Mouse (Mus musculus) megakaryocyte progenitor cell, adult 5-6 weeks (primary cell): ENCODE measurements at regions not wholly inside any gene's neighbourhood (a gene's known extent, or its start where the extent isn't known, plus 50 kb on each side); places are given as distances from the start of the nearest gene placed in this dataset.

Experiments used
- ATAC-seq: replicated peaks from 2 replicates; pipeline ENCODE4 v1.8.0; 2016; ENCODE audit warnings: mild to moderate bottlenecking, moderate TSS enrichment, inconsistent platforms; ENCODE audit not compliant: poor library complexity

- ATAC-seq, result no peak
Observed at GRCm38 (mm10) chr11:52618646-52619045, 145.8 kb upstream of the Fstl4 start.

GRCm38 (mm10) chr11:52622861-52623260 lies 141.6 kb upstream of the Fstl4 start:
- no peak for ATAC-seq

GRCm38 (mm10) chr11:52628875-52629274 lies 135.6 kb upstream of the Fstl4 start:
- no peak for ATAC-seq

GRCm38 (mm10) chr11:52629776-52630175 lies 134.7 kb upstream of the Fstl4 start:
- peak; percentile 58 for ATAC-seq

- ATAC-seq, result no peak
Observed at GRCm38 (mm10) chr11:52631579-52631978, 132.9 kb upstream of the Fstl4 start.

GRCm38 (mm10) chr11:52634189-52634588 lies 130.2 kb upstream of the Fstl4 start:
- no peak for ATAC-seq

GRCm38 (mm10) chr11:52635716-52636389 lies 128.6 kb upstream of the Fstl4 start:
- ATAC-seq, result no peak

- no peak for ATAC-seq
Observed at GRCm38 (mm10) chr11:52638939-52639338, 125.5 kb upstream of the Fstl4 start.

- ATAC-seq, result no peak
Observed at GRCm38 (mm10) chr11:52641725-52642338, 122.6 kb upstream of the Fstl4 start.

- no peak for ATAC-seq
Observed at GRCm38 (mm10) chr11:52644081-52644768, 120.2 kb upstream of the Fstl4 start.

- ATAC-seq, result no peak
Observed at GRCm38 (mm10) chr11:52648176-52648839, 116.1 kb upstream of the Fstl4 start.

GRCm38 (mm10) chr11:52648849-52649400 lies 115.5 kb upstream of the Fstl4 start:
- ATAC-seq, result no peak

- no peak for ATAC-seq
Observed at GRCm38 (mm10) chr11:52654640-52655039, 109.8 kb upstream of the Fstl4 start.

GRCm38 (mm10) chr11:52655720-52656474 lies 108.5 kb upstream of the Fstl4 start:
- no peak for ATAC-seq

GRCm38 (mm10) chr11:52661234-52661633 lies 103.2 kb upstream of the Fstl4 start:
- no peak for ATAC-seq

- ATAC-seq, result no peak
Observed at GRCm38 (mm10) chr11:52661894-52662593, 102.4 kb upstream of the Fstl4 start.

- ATAC-seq, result no peak
Observed at GRCm38 (mm10) chr11:52665343-52665742, 99.1 kb upstream of the Fstl4 start.

- no peak for ATAC-seq
Observed at GRCm38 (mm10) chr11:52675022-52675421, 89.4 kb upstream of the Fstl4 start.

- no peak for ATAC-seq
Observed at GRCm38 (mm10) chr11:52678259-52678658, 86.2 kb upstream of the Fstl4 start.

- ATAC-seq, result no peak
Observed at GRCm38 (mm10) chr11:52685436-52685835, 79.0 kb upstream of the Fstl4 start.
